Mouse (Mus musculus): ENCODE results near the gene Psap.

DNA sequence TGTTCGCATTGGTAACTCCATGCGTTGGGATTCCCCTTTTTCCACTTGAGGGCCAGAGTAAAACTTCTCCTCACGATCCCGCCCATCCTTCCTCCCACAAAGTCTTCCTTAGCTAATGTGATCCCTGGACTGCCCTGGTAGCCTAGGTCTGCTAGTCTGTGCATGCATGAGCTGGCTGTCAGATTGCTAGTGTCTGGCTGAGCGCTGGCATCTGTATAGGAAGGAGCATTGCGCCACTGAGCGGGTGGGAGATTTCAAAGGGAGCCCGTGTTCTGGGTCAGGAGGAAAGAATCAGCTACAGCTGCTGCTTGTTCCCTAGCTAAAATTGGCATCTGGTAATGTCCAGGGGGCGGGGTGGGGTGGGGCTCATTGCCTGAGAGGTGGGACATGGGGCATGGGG lies 18.6 kb downstream of the Psap start:
- TF ChIP-seq CTCF (IDR thresholded peaks at IDR 0.05; ENCODE audit: insufficient read depth, low read depth, low read length) (no peak), POLR2A (IDR thresholded peaks at IDR 0.05; ENCODE audit: insufficient read depth, low read depth, low read length) (no peak)
